Mouse (Mus musculus): ENCODE data around the gene Abcc9. TPM values are rescaled to one million over a fixed set of nuclear protein-coding genes. Genes with fewer than 3 reads are reported as not detected.

Gene Abcc9
- polyA plus RNA-seq, 1 experiment from 2014 or later = 14.7 TPM

DNA sequence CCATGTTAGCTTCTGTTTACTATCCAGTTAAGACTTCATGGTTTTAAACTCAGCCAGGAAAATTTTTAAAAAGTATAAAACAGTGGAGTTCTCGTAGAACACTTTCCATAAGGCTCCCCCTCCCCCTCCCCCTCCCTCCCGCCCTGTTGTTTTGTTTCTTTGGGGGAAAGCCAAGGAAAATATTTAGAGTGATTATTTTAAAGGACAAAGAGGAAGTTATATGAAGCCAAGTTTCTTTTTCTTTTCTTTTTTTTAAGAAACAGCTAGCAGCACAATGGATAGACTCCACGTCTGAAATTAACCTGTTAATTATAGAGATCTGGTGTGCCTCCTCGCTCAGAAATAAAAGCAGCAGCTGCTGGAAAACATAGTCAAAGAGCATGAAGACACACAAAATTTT, 9.0 kb upstream of the Abcc9 start:
- Histone ChIP-seq H3K4me1 (ENCODE audit: control insufficient read depth, insufficient read depth, low read length) (peaks cover 3% of the 10 kb centered on the region; the same call in 1 of the 2 replicates), H3K4me2 (ENCODE audit: low read depth, low read length) (no peak overlapping the region)

DNA sequence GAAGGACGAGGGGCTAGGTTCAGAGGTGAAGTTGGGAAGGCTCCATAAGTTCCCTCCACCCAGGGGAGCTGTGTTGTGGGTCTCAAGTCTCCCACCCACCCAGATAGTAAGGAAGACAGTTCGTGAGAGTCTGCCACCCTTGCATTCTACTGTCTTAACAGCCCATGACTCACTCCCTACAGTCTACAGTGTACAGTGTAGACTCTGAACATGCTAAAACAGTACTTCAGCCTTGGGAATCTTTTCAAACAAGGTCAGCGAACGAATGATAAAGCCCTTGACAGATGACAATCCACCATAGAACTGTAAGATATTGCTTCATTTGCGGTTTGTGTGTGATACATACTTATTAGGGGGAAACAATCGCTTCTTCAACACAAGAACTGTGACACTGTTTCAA, 8.6 kb upstream of the Abcc9 start:
- Histone ChIP-seq H3K4me3 (replicated peaks; ENCODE audit: low read length) (no peak overlapping the region), H3K36me3 (ENCODE audit: control insufficient read depth, insufficient read depth, low read length) (no peaks in the 10 kb centered on the region), H3K4me2 (ENCODE audit: low read depth, low read length) (no peak overlapping the region), H3K9ac (ENCODE audit: low read length) (no peak overlapping the region), H3K4me1 (ENCODE audit: control insufficient read depth, insufficient read depth, low read length) (peaks cover 3% of the 10 kb centered on the region; the same call in 1 of the 2 replicates), H3K27ac (ENCODE audit: low read length) (peak overlapping the region; percentile 54; the same call in 1 of the 2 replicates), H3K27me3 (ENCODE audit: control insufficient read depth, insufficient read depth, low read length) (no peaks in the 10 kb centered on the region), H3K9me3 (replicated peaks; ENCODE audit: control insufficient read depth, low read length) (no peaks in the 10 kb centered on the region)
- WGBS = 74% methylated on average over 6 of the region's 6 CpGs
- no peak for ATAC-seq (ENCODE audit: insufficient read depth, low FRiP score)

More for the DNA sequence above, 9.0 kb upstream of the Abcc9 start:
- no peak overlapping the region for H3K4me3 ChIP-seq (replicated peaks; ENCODE audit: low read length)
- no peak for ATAC-seq (ENCODE audit: insufficient read depth, low FRiP score)
- no peak overlapping the region for H3K9ac ChIP-seq (ENCODE audit: low read length)
- H3K27me3 ChIP-seq (ENCODE audit: control insufficient read depth, insufficient read depth, low read length) = no peaks in the 10 kb centered on the region
- H3K36me3 ChIP-seq (ENCODE audit: control insufficient read depth, insufficient read depth, low read length) = no peaks in the 10 kb centered on the region
- no peaks in the 10 kb centered on the region for H3K9me3 ChIP-seq (replicated peaks; ENCODE audit: control insufficient read depth, low read length)
- 32% methylated on average over 4 of the region's 4 CpGs for WGBS
- H3K27ac ChIP-seq (ENCODE audit: low read length) = peak overlapping the region; percentile 54; the same call in 1 of the 2 replicates

GRCm38 (mm10) chr6:142708369-142708768, 6.3 kb upstream of the Abcc9 start:
- Histone ChIP-seq H3K36me3 (ENCODE audit: control insufficient read depth, insufficient read depth, low read length) (no peaks in the 10 kb centered on the region), H3K27ac (ENCODE audit: low read length) (no peak overlapping the region), H3K4me2 (ENCODE audit: low read depth, low read length) (no peak overlapping the region), H3K4me1 (ENCODE audit: control insufficient read depth, insufficient read depth, low read length) (peaks cover 6% of the 10 kb centered on the region; the same call in 1 of the 2 replicates), H3K27me3 (ENCODE audit: control insufficient read depth, insufficient read depth, low read length) (no peaks in the 10 kb centered on the region), H3K9ac (ENCODE audit: low read length) (no peak overlapping the region), H3K4me3 (replicated peaks; ENCODE audit: low read length) (no peak overlapping the region), H3K9me3 (replicated peaks; ENCODE audit: control insufficient read depth, low read length) (no peaks in the 10 kb centered on the region)
- ATAC-seq (ENCODE audit: insufficient read depth, low FRiP score) = no peak
- WGBS = 71% methylated on average over 6 of the region's 6 CpGs

GRCm38 (mm10) chr6:142706688-142707087, 4.6 kb upstream of the Abcc9 start:
- H3K4me2 ChIP-seq (ENCODE audit: low read depth, low read length) = no peak overlapping the region
- WGBS = 79% methylated on average over 3 of the region's 3 CpGs

GRCm38 (mm10) chr6:142703441-142703930, 1.4 kb upstream of the Abcc9 start:
- H3K4me1 ChIP-seq (ENCODE audit: control insufficient read depth, insufficient read depth, low read length) = peaks cover 16% of the 10 kb centered on the region
- H3K36me3 ChIP-seq (ENCODE audit: control insufficient read depth, insufficient read depth, low read length) = no peaks in the 10 kb centered on the region
- H3K4me3 ChIP-seq (replicated peaks; ENCODE audit: low read length) = no peak overlapping the region
- H3K27me3 ChIP-seq (ENCODE audit: control insufficient read depth, insufficient read depth, low read length) = no peaks in the 10 kb centered on the region
- 65% methylated on average over 11 of the region's 11 CpGs for WGBS
- H3K9ac ChIP-seq (ENCODE audit: low read length) = no peak overlapping the region; the same call in 1 of the 2 replicates
- no peaks in the 10 kb centered on the region for H3K9me3 ChIP-seq (replicated peaks; ENCODE audit: control insufficient read depth, low read length)
- H3K4me2 ChIP-seq (ENCODE audit: low read depth, low read length) = no peak overlapping the region
- no peak overlapping the region for H3K27ac ChIP-seq (ENCODE audit: low read length)
- no peak for ATAC-seq (ENCODE audit: insufficient read depth, low FRiP score)

More at GRCm38 (mm10) chr6:142706688-142707087, 4.6 kb upstream of the Abcc9 start:
- Histone ChIP-seq H3K4me3 (replicated peaks; ENCODE audit: low read length) (no peak overlapping the region), H3K36me3 (ENCODE audit: control insufficient read depth, insufficient read depth, low read length) (no peaks in the 10 kb centered on the region), H3K27ac (ENCODE audit: low read length) (no peak overlapping the region), H3K27me3 (ENCODE audit: control insufficient read depth, insufficient read depth, low read length) (no peaks in the 10 kb centered on the region), H3K4me1 (ENCODE audit: control insufficient read depth, insufficient read depth, low read length) (peaks cover 13% of the 10 kb centered on the region), H3K9me3 (replicated peaks; ENCODE audit: control insufficient read depth, low read length) (no peaks in the 10 kb centered on the region), H3K9ac (ENCODE audit: low read length) (no peak overlapping the region)
- no peak for ATAC-seq (ENCODE audit: insufficient read depth, low FRiP score)

GRCm38 (mm10) chr6:142701161-142701560, 954 bp downstream of the Abcc9 start:
- Histone ChIP-seq H3K4me2 (ENCODE audit: low read depth, low read length) (peak overlapping the region; percentile 55), H3K4me1 (ENCODE audit: control insufficient read depth, insufficient read depth, low read length) (peaks cover 16% of the 10 kb centered on the region), H3K4me3 (replicated peaks; ENCODE audit: low read length) (peak overlapping the region; percentile 52), H3K9me3 (replicated peaks; ENCODE audit: control insufficient read depth, low read length) (no peaks in the 10 kb centered on the region), H3K27ac (ENCODE audit: low read length) (peak overlapping the region; percentile 89), H3K9ac (ENCODE audit: low read length) (peak overlapping the region; percentile 72), H3K27me3 (ENCODE audit: control insufficient read depth, insufficient read depth, low read length) (no peaks in the 10 kb centered on the region), H3K36me3 (ENCODE audit: control insufficient read depth, insufficient read depth, low read length) (no peaks in the 10 kb centered on the region)
- WGBS = 53% methylated on average over 13 of the region's 13 CpGs
- ATAC-seq (ENCODE audit: insufficient read depth, low FRiP score) = 0 out of 2 replicates have a peak, but pooled peaks have one; percentile 18

DNA sequence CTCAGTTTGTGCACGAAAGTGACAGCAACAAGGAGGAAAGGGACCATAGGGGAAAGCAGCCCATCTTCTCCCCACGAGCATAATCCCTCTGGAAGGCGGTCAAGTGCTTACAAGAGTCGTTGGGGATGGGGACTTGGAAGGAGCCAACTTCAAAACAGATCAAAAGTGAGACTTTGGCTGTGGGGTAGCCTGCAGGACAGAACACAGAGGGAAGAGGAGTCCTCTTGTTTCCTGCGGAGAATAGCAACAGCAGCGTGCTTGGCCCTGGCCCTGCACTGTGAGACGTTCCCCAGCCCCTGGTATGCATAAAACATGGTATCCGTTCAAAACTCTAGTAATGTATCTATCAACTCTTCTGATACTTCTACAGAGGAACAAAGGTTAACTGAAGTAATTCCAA, 1.4 kb downstream of the Abcc9 start:
- Histone ChIP-seq H3K27ac (ENCODE audit: low read length) (peak overlapping the region; percentile 89), H3K4me3 (replicated peaks; ENCODE audit: low read length) (peak overlapping the region; percentile 52), H3K4me1 (ENCODE audit: control insufficient read depth, insufficient read depth, low read length) (peaks cover 16% of the 10 kb centered on the region), H3K9me3 (replicated peaks; ENCODE audit: control insufficient read depth, low read length) (no peaks in the 10 kb centered on the region), H3K36me3 (ENCODE audit: control insufficient read depth, insufficient read depth, low read length) (no peaks in the 10 kb centered on the region), H3K9ac (ENCODE audit: low read length) (peak overlapping the region; percentile 72), H3K4me2 (ENCODE audit: low read depth, low read length) (peak overlapping the region; percentile 55), H3K27me3 (ENCODE audit: control insufficient read depth, insufficient read depth, low read length) (no peaks in the 10 kb centered on the region)
- WGBS = 49% methylated on average over 8 of the region's 8 CpGs
- no peak for ATAC-seq (ENCODE audit: insufficient read depth, low FRiP score)

DNA sequence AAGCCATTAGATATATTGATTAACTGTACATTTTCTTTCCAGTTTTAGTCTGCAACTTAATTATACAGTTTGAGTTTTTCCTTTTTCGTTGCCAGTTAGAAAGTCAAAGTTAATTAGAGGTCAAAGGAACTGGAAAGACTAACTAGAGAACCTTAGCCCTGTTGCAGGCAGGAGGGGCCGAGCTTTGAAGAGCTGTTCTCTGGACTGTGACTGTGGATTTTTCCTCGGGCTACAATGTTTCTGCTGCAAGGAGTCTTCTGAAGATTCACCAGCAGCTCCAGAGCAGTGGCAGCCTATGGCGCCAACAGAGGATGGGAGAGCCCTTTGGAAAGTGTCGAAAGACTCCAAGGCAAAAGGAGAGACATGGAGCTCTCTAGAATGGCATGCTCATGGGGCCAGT, 10.0 kb downstream of the Abcc9 start:
- Histone ChIP-seq H3K9me3 (replicated peaks; ENCODE audit: control insufficient read depth, low read length) (no peaks in the 10 kb centered on the region), H3K27me3 (ENCODE audit: control insufficient read depth, insufficient read depth, low read length) (no peaks in the 10 kb centered on the region), H3K4me3 (replicated peaks; ENCODE audit: low read length) (no peak overlapping the region), H3K4me1 (ENCODE audit: control insufficient read depth, insufficient read depth, low read length) (no peaks in the 10 kb centered on the region), H3K36me3 (ENCODE audit: control insufficient read depth, insufficient read depth, low read length) (no peaks in the 10 kb centered on the region), H3K9ac (ENCODE audit: low read length) (no peak overlapping the region), H3K4me2 (ENCODE audit: low read depth, low read length) (no peak overlapping the region), H3K27ac (ENCODE audit: low read length) (no peak overlapping the region)
- no peak for ATAC-seq (ENCODE audit: insufficient read depth, low FRiP score)
- 85% methylated on average over 5 of the region's 5 CpGs for WGBS

DNA sequence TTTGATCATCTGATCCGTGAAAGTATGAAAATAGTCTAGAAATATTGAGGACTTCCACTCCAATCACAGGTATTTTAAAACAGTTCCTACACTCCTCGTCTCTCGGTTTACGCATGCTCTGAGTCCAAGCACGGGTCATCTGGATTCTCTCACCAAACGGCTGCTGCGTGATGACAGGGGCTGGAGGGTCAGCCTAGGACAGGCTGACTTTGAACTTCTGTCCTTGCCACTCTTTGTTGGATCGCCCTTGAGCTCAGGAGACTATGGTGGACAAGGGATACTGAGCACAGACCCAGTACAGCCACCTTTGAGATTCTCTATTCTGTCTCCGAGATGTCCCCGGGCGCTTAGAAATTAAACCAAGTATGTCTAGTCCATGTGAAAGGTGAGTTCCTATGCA, 12.4 kb downstream of the Abcc9 start:
- no peak for ATAC-seq (ENCODE audit: insufficient read depth, low FRiP score)
- no peak overlapping the region for H3K4me3 ChIP-seq (replicated peaks; ENCODE audit: low read length)
- H3K36me3 ChIP-seq (ENCODE audit: control insufficient read depth, insufficient read depth, low read length) = no peaks in the 10 kb centered on the region
- no peaks in the 10 kb centered on the region for H3K4me1 ChIP-seq (ENCODE audit: control insufficient read depth, insufficient read depth, low read length)
- 75% methylated on average over 11 of the region's 11 CpGs for WGBS
- H3K9me3 ChIP-seq (replicated peaks; ENCODE audit: control insufficient read depth, low read length) = no peaks in the 10 kb centered on the region; the same call in 1 of the 2 replicates
- no peak overlapping the region for H3K27ac ChIP-seq (ENCODE audit: low read length)
- H3K9ac ChIP-seq (ENCODE audit: low read length) = no peak overlapping the region
- no peak overlapping the region for H3K4me2 ChIP-seq (ENCODE audit: low read depth, low read length)
- no peaks in the 10 kb centered on the region for H3K27me3 ChIP-seq (ENCODE audit: control insufficient read depth, insufficient read depth, low read length)
